Mouse (Mus musculus): ENCODE data around the gene Gsdme.

Gsdme gene

GRCm38 (mm10) chr6:50254723-50255184 is 8.9 kb downstream of the Gsdme start:
- in situ Hi-C loops (cut with MboI; ENCODE audit: low pct_unique_long_range_greater_than_20kb in 1 of 2, low sequenced_read_pairs in 2 of 2, unreplicated experiment in 1 of 2) = no loop called here

GRCm38 (mm10) chr6:50252690-50253089 is 11.0 kb downstream of the Gsdme start:
- in situ Hi-C loops (cut with MboI; ENCODE audit: low pct_unique_long_range_greater_than_20kb in 1 of 2, low sequenced_read_pairs in 2 of 2, unreplicated experiment in 1 of 2) = no loop called here

GRCm38 (mm10) chr6:50247791-50248190 is 15.9 kb downstream of the Gsdme start:
- in situ Hi-C loops (cut with MboI; ENCODE audit: low pct_unique_long_range_greater_than_20kb in 1 of 2, low sequenced_read_pairs in 2 of 2, unreplicated experiment in 1 of 2) = no loop called here

GRCm38 (mm10) chr6:50247356-50247755 is 16.3 kb downstream of the Gsdme start:
- in situ Hi-C loops (cut with MboI; ENCODE audit: low pct_unique_long_range_greater_than_20kb in 1 of 2, low sequenced_read_pairs in 2 of 2, unreplicated experiment in 1 of 2) = no loop called here

- in situ Hi-C loops (cut with MboI; ENCODE audit: low pct_unique_long_range_greater_than_20kb in 1 of 2, low sequenced_read_pairs in 2 of 2, unreplicated experiment in 1 of 2) = no loop called here
Observed at GRCm38 (mm10) chr6:50244967-50245366, 18.7 kb downstream of the Gsdme start.

- in situ Hi-C loops (cut with MboI; ENCODE audit: low pct_unique_long_range_greater_than_20kb in 1 of 2, low sequenced_read_pairs in 2 of 2, unreplicated experiment in 1 of 2) = no loop called here
Observed at GRCm38 (mm10) chr6:50244126-50244525, 19.5 kb downstream of the Gsdme start.

GRCm38 (mm10) chr6:50240437-50240836 is 23.2 kb downstream of the Gsdme start:
- in situ Hi-C loops (cut with MboI; ENCODE audit: low pct_unique_long_range_greater_than_20kb in 1 of 2, low sequenced_read_pairs in 2 of 2, unreplicated experiment in 1 of 2) = no loop called here

- in situ Hi-C loops (cut with MboI; ENCODE audit: low pct_unique_long_range_greater_than_20kb in 1 of 2, low sequenced_read_pairs in 2 of 2, unreplicated experiment in 1 of 2) = no loop called here
Observed at GRCm38 (mm10) chr6:50239902-50240301, 23.8 kb downstream of the Gsdme start.

- in situ Hi-C loops (cut with MboI; ENCODE audit: low pct_unique_long_range_greater_than_20kb in 1 of 2, low sequenced_read_pairs in 2 of 2, unreplicated experiment in 1 of 2) = no loop called here
Observed at GRCm38 (mm10) chr6:50237963-50238362, 25.7 kb downstream of the Gsdme start.

GRCm38 (mm10) chr6:50232984-50233383 is 30.7 kb downstream of the Gsdme start:
- in situ Hi-C loops (cut with MboI; ENCODE audit: low pct_unique_long_range_greater_than_20kb in 1 of 2, low sequenced_read_pairs in 2 of 2, unreplicated experiment in 1 of 2) = no loop called here

- in situ Hi-C loops (cut with MboI; ENCODE audit: low pct_unique_long_range_greater_than_20kb in 1 of 2, low sequenced_read_pairs in 2 of 2, unreplicated experiment in 1 of 2) = no loop called here
Observed at GRCm38 (mm10) chr6:50231288-50231687, 32.4 kb downstream of the Gsdme start.

GRCm38 (mm10) chr6:50228180-50228579 is 35.5 kb downstream of the Gsdme start:
- in situ Hi-C loops (cut with MboI; ENCODE audit: low pct_unique_long_range_greater_than_20kb in 1 of 2, low sequenced_read_pairs in 2 of 2, unreplicated experiment in 1 of 2) = no loop called here

GRCm38 (mm10) chr6:50225232-50225631 is 38.4 kb downstream of the Gsdme start:
- in situ Hi-C loops (cut with MboI; ENCODE audit: low pct_unique_long_range_greater_than_20kb in 1 of 2, low sequenced_read_pairs in 2 of 2, unreplicated experiment in 1 of 2) = no loop called here

GRCm38 (mm10) chr6:50223606-50224005 is 40.1 kb downstream of the Gsdme start:
- in situ Hi-C loops (cut with MboI; ENCODE audit: low pct_unique_long_range_greater_than_20kb in 1 of 2, low sequenced_read_pairs in 2 of 2, unreplicated experiment in 1 of 2) = no loop called here

GRCm38 (mm10) chr6:50222986-50223385 is 40.7 kb downstream of the Gsdme start:
- in situ Hi-C loops (cut with MboI; ENCODE audit: low pct_unique_long_range_greater_than_20kb in 1 of 2, low sequenced_read_pairs in 2 of 2, unreplicated experiment in 1 of 2) = no loop called here

GRCm38 (mm10) chr6:50222351-50222750 is 41.3 kb downstream of the Gsdme start:
- in situ Hi-C loops (cut with MboI; ENCODE audit: low pct_unique_long_range_greater_than_20kb in 1 of 2, low sequenced_read_pairs in 2 of 2, unreplicated experiment in 1 of 2) = no loop called here

GRCm38 (mm10) chr6:50220863-50221262 is 42.8 kb downstream of the Gsdme start:
- in situ Hi-C loops (cut with MboI; ENCODE audit: low pct_unique_long_range_greater_than_20kb in 1 of 2, low sequenced_read_pairs in 2 of 2, unreplicated experiment in 1 of 2) = no loop called here

- in situ Hi-C loops (cut with MboI; ENCODE audit: low pct_unique_long_range_greater_than_20kb in 1 of 2, low sequenced_read_pairs in 2 of 2, unreplicated experiment in 1 of 2) = no loop called here
Observed at GRCm38 (mm10) chr6:50219066-50219465, 44.6 kb downstream of the Gsdme start.

- in situ Hi-C loops (cut with MboI; ENCODE audit: low pct_unique_long_range_greater_than_20kb in 1 of 2, low sequenced_read_pairs in 2 of 2, unreplicated experiment in 1 of 2) = no loop called here
Observed at GRCm38 (mm10) chr6:50218628-50219027, 45.0 kb downstream of the Gsdme start.

GRCm38 (mm10) chr6:50215986-50216385 is 47.7 kb downstream of the Gsdme start:
- in situ Hi-C loops (cut with MboI; ENCODE audit: low pct_unique_long_range_greater_than_20kb in 1 of 2, low sequenced_read_pairs in 2 of 2, unreplicated experiment in 1 of 2) = no loop called here

GRCm38 (mm10) chr6:50215373-50215745 is 48.3 kb downstream of the Gsdme start:
- in situ Hi-C loops (cut with MboI; ENCODE audit: low pct_unique_long_range_greater_than_20kb in 1 of 2, low sequenced_read_pairs in 2 of 2, unreplicated experiment in 1 of 2) = no loop called here
